Mouse (Mus musculus): ENCODE data around the gene Tex30. TPM values are rescaled to one million over a fixed set of nuclear protein-coding genes. Genes with fewer than 3 reads are reported as not detected.

Tex30 gene
- total RNA-seq (2023) = 10 to 100 TPM; 39.5 to 42.9 TPM

GRCm38 (mm10) chr1:44102259-44102717 lies at the start of gene Tex30:
Gene Tex30, minus strand, starts transcription at chr1:44102441.

GRCm38 (mm10) chr1:44147563-44148381 lies 45.5 kb upstream of the Tex30 start, which contains the start of gene Ercc5:
Gene Ercc5, plus strand, starts transcription at chr1:44147744.

GRCm38 (mm10) chr1:44118239-44119054 lies 16.2 kb upstream of the Tex30 start, which contains the start of the genes Kdelc1 and Bivm:
Gene Kdelc1, minus strand, starts transcription at chr1:44118808.
Gene Bivm, plus strand, starts transcription at chr1:44118957.

GRCm38 (mm10) chr1:44061836-44062235 lies 40.4 kb downstream of the Tex30 start, which contains the start of gene Gm8251:
Gene Gm8251, minus strand, starts transcription at chr1:44061936.

Other genes with a start within 250 kb of the Tex30 start
- gene Tpp2, start 168.8 kb downstream of the Tex30 start, total RNA-seq (2023) = 10 to 100 TPM; 79.3 to 91.7 TPM
- not detected for gene Mettl21c, start 82.4 kb downstream of the Tex30 start, total RNA-seq (2023)
- gene Gm8251, start 40.5 kb downstream of the Tex30 start, total RNA-seq (2023) = under 1 TPM; 0.50 to 0.75 TPM
- gene Kdelc1, start 16.4 kb upstream of the Tex30 start, total RNA-seq (2023) = 1 to 10 TPM; 2.9 to 3.4 TPM
- gene Bivm, start 16.5 kb upstream of the Tex30 start, total RNA-seq (2023) = 1 to 10 TPM; 3.8 to 5.7 TPM
- gene Ercc5, start 45.3 kb upstream of the Tex30 start, total RNA-seq (2023) = 10 to 100 TPM; 25.2 to 25.9 TPM
- gene Mettl21e, start 116.5 kb upstream of the Tex30 start, total RNA-seq (2023) = not detected